Mouse (Mus musculus): ENCODE results near the gene Wdr54.

GRCm38 (mm10) chr6:83142211-83142731 is 13.9 kb downstream of the Wdr54 start:
- TF ChIP-seq CTCF (IDR thresholded peaks at IDR 0.05; ENCODE audit: low read depth), result no peak
- TF ChIP-seq EP300 (IDR thresholded peaks at IDR 0.05; ENCODE audit: low read depth), result no peak
